In genomic region chr1:163281450-163282198, GRCm38 (mm10) we compare ENCODE assay signal across 11 mouse cellular contexts. TPM values are rescaled to one million over a fixed set of nuclear protein-coding genes. Genes with fewer than 3 reads are reported as not detected.
DNase-seq lines count a peak whose midpoint lies in the region; ATAC-seq and TF ChIP-seq lines count a peak whose summit lies in the region.
"Had no signal": no experiment of that assay in that cellular context is flagged by ENCODE, and none has a peak within 500 bp of the region (broad histone marks: within the 10 kb centered on the region; RNA-seq: fewer than 3 reads in every experiment).

No protein-coding gene starts in this region.

- H3K4me3 ChIP-seq in brown adipose tissue, adult 24 weeks (ENCODE audit: insufficient read depth, low read depth, low read length): no peak overlapping the region
- no peak overlapping the region for H3K4me3 ChIP-seq in forebrain, postnatal 0 days (ENCODE audit: low read depth, low read length)

- H3K27me3 ChIP-seq in forebrain, postnatal 0 days (ENCODE audit: insufficient read depth, low read length): no peaks in the 10 kb centered on the region

- no peak for TF ChIP-seq CTCF in forebrain, postnatal 0 days (IDR thresholded peaks at IDR 0.05; ENCODE audit: low read depth)

- no peaks in the 10 kb centered on the region for H3K9me3 ChIP-seq in forebrain, postnatal 0 days (ENCODE audit: low read length)

- no peak for ATAC-seq in forebrain, postnatal 0 days

- DNase-seq in layer of hippocampus, adult 8-10 months (ENCODE audit: low spot score in 2 of 2): peak; percentile 4 to 16
- no peak for DNase-seq in layer of hippocampus, adult 9-10 months (ENCODE audit: low spot score)
- DNase-seq in forebrain, postnatal 0 days: peak; percentile 19
- DNase-seq in left cerebral cortex, adult 9 months (ENCODE audit: low spot score in 2 of 2): peak; percentile 31 to 41
- no peak for DNase-seq in kidney, adult 18-20 months
- no peak for DNase-seq in thymus, postnatal 36 days
- no peak for DNase-seq in urinary bladder, postnatal 4 days (ENCODE audit: low spot score in 2 of 2)
- DNase-seq: adrenal gland, postnatal 25 days; thymus, postnatal 25 days had no signal

- 20% methylated on average over 7 of the region's 7 CpGs for WGBS in forebrain, postnatal 0 days

- no peaks in the 10 kb centered on the region for H3K36me3 ChIP-seq in forebrain, postnatal 0 days (ENCODE audit: insufficient read depth)

- H3K27ac ChIP-seq in brown adipose tissue, adult 24 weeks (replicated peaks; ENCODE audit: low read depth, low read length): 0 out of 2 replicates have a peak overlapping the region, but pooled peaks have one; percentile 54
- H3K27ac ChIP-seq in forebrain, postnatal 0 days (ENCODE audit: low read depth, low read length): no peak overlapping the region

- no peak overlapping the region for H3K4me2 ChIP-seq in forebrain, postnatal 0 days (ENCODE audit: low read depth)

- H3K9ac ChIP-seq in forebrain, postnatal 0 days: no peak overlapping the region

- H3K4me1 ChIP-seq in brown adipose tissue, adult 24 weeks (ENCODE audit: control insufficient read depth, insufficient read depth, insufficient read length, low read length): no peaks in the 10 kb centered on the region; the same call in 1 of the 2 replicates
- H3K4me1 ChIP-seq in forebrain, postnatal 0 days (ENCODE audit: insufficient read depth): peaks cover 7% of the 10 kb centered on the region; the same call in 1 of the 2 replicates

RNA-seq across cellular contexts. Expression of gene Prrx1, which starts 31.9 kb away (rescaled TPM):
- 1 to 10 TPM; 5.3 to 6.9 (median 5.7) TPM for total RNA-seq in layer of hippocampus, adult 8-10 months (2022)
- polyA plus RNA-seq in brown adipose tissue, adult 24 weeks (2012; ENCODE audit: insufficient read depth, insufficient read length, missing spikeins): 10.2 and 10.3 TPM in 2 replicates
- total RNA-seq in forebrain, postnatal 0 days (2014; rRNA removed): 4.3 and 7.3 TPM in 2 replicates
- 3.3 and 4.0 TPM in 2 replicates for polyA plus RNA-seq in forebrain, postnatal 0 days (2015; fragmentation: Nextera tagmentation; extraction: Ambion mirVana)
- total RNA-seq: common myeloid progenitor, adult 5-6 weeks had no signal

Comparison
In these comparisons a context has a peak if more than half of its experiments do, and no peak if none do; other contexts are left out.
1. DNase-seq: peak in layer of hippocampus, adult 8-10 months (2 of 2), forebrain, postnatal 0 days (single experiment) and left cerebral cortex, adult 9 months (2 of 2); none in layer of hippocampus, adult 9-10 months (single experiment), kidney, adult 18-20 months (single experiment), thymus, postnatal 36 days (0 of 2) and urinary bladder, postnatal 4 days (0 of 2).